Mouse (Mus musculus): ENCODE results near the gene Ripor1. TPM values are rescaled to one million over a fixed set of nuclear protein-coding genes. Genes with fewer than 3 reads are reported as not detected.

The Ripor1 gene
- polyA plus RNA-seq, 1 experiment = 52.0 TPM

- no peak for DNase-seq (ENCODE audit: extremely low spot score in 1 of 2, low spot score in 1 of 2)
These were observed 585 bp downstream of the Ripor1 start for GRCm38 (mm10) chr8:105605491-105606188.

- DNase-seq (ENCODE audit: extremely low spot score in 1 of 2, low spot score in 1 of 2) = peak; percentile 79 to 88
These were observed 1.4 kb downstream of the Ripor1 start for GRCm38 (mm10) chr8:105606189-105607023.

GRCm38 (mm10) chr8:105607062-105607461, 2.0 kb downstream of the Ripor1 start:
- DNase-seq (ENCODE audit: extremely low spot score in 1 of 2, low spot score in 1 of 2) = no peak

- peak in 1 of 2 experiments; percentile 68 for DNase-seq (ENCODE audit: extremely low spot score in 1 of 2, low spot score in 1 of 2)
These were observed 2.6 kb downstream of the Ripor1 start for GRCm38 (mm10) chr8:105607684-105608083.

GRCm38 (mm10) chr8:105609355-105609754, 4.3 kb downstream of the Ripor1 start:
- no peak for DNase-seq (ENCODE audit: extremely low spot score in 1 of 2, low spot score in 1 of 2)

- DNase-seq (ENCODE audit: extremely low spot score in 1 of 2, low spot score in 1 of 2) = no peak
These were observed 4.7 kb downstream of the Ripor1 start for GRCm38 (mm10) chr8:105609771-105610170.

- DNase-seq (ENCODE audit: extremely low spot score in 1 of 2, low spot score in 1 of 2) = peak in 1 of 2 experiments; percentile 58
These were observed 6.8 kb downstream of the Ripor1 start for GRCm38 (mm10) chr8:105611836-105612235.

GRCm38 (mm10) chr8:105613037-105613436, 8.0 kb downstream of the Ripor1 start:
- no peak for DNase-seq (ENCODE audit: extremely low spot score in 1 of 2, low spot score in 1 of 2)

- DNase-seq (ENCODE audit: extremely low spot score in 1 of 2, low spot score in 1 of 2) = no peak
These were observed 8.9 kb downstream of the Ripor1 start for GRCm38 (mm10) chr8:105613830-105614511.

- peak in 1 of 2 experiments; percentile 74 for DNase-seq (ENCODE audit: extremely low spot score in 1 of 2, low spot score in 1 of 2)
These were observed 10.9 kb downstream of the Ripor1 start for GRCm38 (mm10) chr8:105615942-105616341.

- DNase-seq (ENCODE audit: extremely low spot score in 1 of 2, low spot score in 1 of 2) = no peak
These were observed 12.6 kb downstream of the Ripor1 start for GRCm38 (mm10) chr8:105617451-105618278.

GRCm38 (mm10) chr8:105618279-105618634, 13.2 kb downstream of the Ripor1 start:
- no peak for DNase-seq (ENCODE audit: extremely low spot score in 1 of 2, low spot score in 1 of 2)

GRCm38 (mm10) chr8:105618892-105619591, 14.0 kb downstream of the Ripor1 start:
- no peak for DNase-seq (ENCODE audit: extremely low spot score in 1 of 2, low spot score in 1 of 2)

- DNase-seq (ENCODE audit: extremely low spot score in 1 of 2, low spot score in 1 of 2) = no peak
These were observed 15.2 kb downstream of the Ripor1 start for GRCm38 (mm10) chr8:105620211-105620610.

- DNase-seq (ENCODE audit: extremely low spot score in 1 of 2, low spot score in 1 of 2) = no peak
These were observed 16.1 kb downstream of the Ripor1 start for GRCm38 (mm10) chr8:105620946-105621720.

GRCm38 (mm10) chr8:105621841-105622240, 16.8 kb downstream of the Ripor1 start:
- DNase-seq (ENCODE audit: extremely low spot score in 1 of 2, low spot score in 1 of 2) = no peak

GRCm38 (mm10) chr8:105622421-105622920, 17.4 kb downstream of the Ripor1 start:
- DNase-seq (ENCODE audit: extremely low spot score in 1 of 2, low spot score in 1 of 2) = peak; percentile 88 to 97

GRCm38 (mm10) chr8:105623118-105623517, 18.1 kb downstream of the Ripor1 start:
- DNase-seq (ENCODE audit: extremely low spot score in 1 of 2, low spot score in 1 of 2) = no peak
